Mouse (Mus musculus): ENCODE results near the gene Rpl21.

The Rpl21 gene

GRCm38 (mm10) chr5:146832769-146833448, at the start of gene Rpl21:
Gene Rpl21, plus strand, starts transcription at chr5:146832890.
- no peak for TF ChIP-seq GATA4 (IDR thresholded peaks at IDR 0.05; ENCODE audit: insufficient replicate concordance, low read length)

GRCm38 (mm10) chr5:146783300-146783699, 49.4 kb upstream of the Rpl21 start:
- TF ChIP-seq GATA4 (IDR thresholded peaks at IDR 0.05; ENCODE audit: insufficient replicate concordance, low read length) = no peak

- no peak for TF ChIP-seq GATA4 (IDR thresholded peaks at IDR 0.05; ENCODE audit: insufficient replicate concordance, low read length)
Observed at GRCm38 (mm10) chr5:146783891-146784290, 48.8 kb upstream of the Rpl21 start.

GRCm38 (mm10) chr5:146786123-146786522, 46.6 kb upstream of the Rpl21 start:
- no peak for TF ChIP-seq GATA4 (IDR thresholded peaks at IDR 0.05; ENCODE audit: insufficient replicate concordance, low read length)

GRCm38 (mm10) chr5:146789413-146789812, 43.3 kb upstream of the Rpl21 start:
- TF ChIP-seq GATA4 (IDR thresholded peaks at IDR 0.05; ENCODE audit: insufficient replicate concordance, low read length) = no peak

GRCm38 (mm10) chr5:146790944-146791343, 41.7 kb upstream of the Rpl21 start:
- no peak for TF ChIP-seq GATA4 (IDR thresholded peaks at IDR 0.05; ENCODE audit: insufficient replicate concordance, low read length)

GRCm38 (mm10) chr5:146792140-146792791, 40.4 kb upstream of the Rpl21 start:
- no peak for TF ChIP-seq GATA4 (IDR thresholded peaks at IDR 0.05; ENCODE audit: insufficient replicate concordance, low read length)

GRCm38 (mm10) chr5:146793630-146794083, 39.0 kb upstream of the Rpl21 start:
- no peak for TF ChIP-seq GATA4 (IDR thresholded peaks at IDR 0.05; ENCODE audit: insufficient replicate concordance, low read length)

- no peak for TF ChIP-seq GATA4 (IDR thresholded peaks at IDR 0.05; ENCODE audit: insufficient replicate concordance, low read length)
Observed at GRCm38 (mm10) chr5:146794084-146794852, 38.4 kb upstream of the Rpl21 start.

- peak; percentile 54; the same call in 1 of the 2 replicates for TF ChIP-seq GATA4 (IDR thresholded peaks at IDR 0.05; ENCODE audit: insufficient replicate concordance, low read length)
Observed at GRCm38 (mm10) chr5:146794853-146795252, 37.8 kb upstream of the Rpl21 start, which contains the start of gene Usp12. Gene Usp12, minus strand, starts transcription at chr5:146795006.

- no peak for TF ChIP-seq GATA4 (IDR thresholded peaks at IDR 0.05; ENCODE audit: insufficient replicate concordance, low read length)
Observed at GRCm38 (mm10) chr5:146795728-146796127, 37.0 kb upstream of the Rpl21 start.

- TF ChIP-seq GATA4 (IDR thresholded peaks at IDR 0.05; ENCODE audit: insufficient replicate concordance, low read length) = no peak
Observed at GRCm38 (mm10) chr5:146798031-146798430, 34.7 kb upstream of the Rpl21 start.

- no peak for TF ChIP-seq GATA4 (IDR thresholded peaks at IDR 0.05; ENCODE audit: insufficient replicate concordance, low read length)
Observed at GRCm38 (mm10) chr5:146806004-146806430, 26.7 kb upstream of the Rpl21 start.

GRCm38 (mm10) chr5:146809951-146810350, 22.7 kb upstream of the Rpl21 start:
- no peak for TF ChIP-seq GATA4 (IDR thresholded peaks at IDR 0.05; ENCODE audit: insufficient replicate concordance, low read length)

GRCm38 (mm10) chr5:146812866-146813265, 19.8 kb upstream of the Rpl21 start:
- TF ChIP-seq GATA4 (IDR thresholded peaks at IDR 0.05; ENCODE audit: insufficient replicate concordance, low read length) = no peak

- TF ChIP-seq GATA4 (IDR thresholded peaks at IDR 0.05; ENCODE audit: insufficient replicate concordance, low read length) = no peak
Observed at GRCm38 (mm10) chr5:146813421-146813820, 19.3 kb upstream of the Rpl21 start.
